Mouse (Mus musculus) ES-CJ7 (cell line): ENCODE data around the gene Slc5a5.

ENCODE experiments used
- DNase-seq: peaks from one replicate; pipeline ENCODE4 v3.0.0; 2011; ENCODE audit warnings: low read depth, low spot score

The Slc5a5 gene

DNA sequence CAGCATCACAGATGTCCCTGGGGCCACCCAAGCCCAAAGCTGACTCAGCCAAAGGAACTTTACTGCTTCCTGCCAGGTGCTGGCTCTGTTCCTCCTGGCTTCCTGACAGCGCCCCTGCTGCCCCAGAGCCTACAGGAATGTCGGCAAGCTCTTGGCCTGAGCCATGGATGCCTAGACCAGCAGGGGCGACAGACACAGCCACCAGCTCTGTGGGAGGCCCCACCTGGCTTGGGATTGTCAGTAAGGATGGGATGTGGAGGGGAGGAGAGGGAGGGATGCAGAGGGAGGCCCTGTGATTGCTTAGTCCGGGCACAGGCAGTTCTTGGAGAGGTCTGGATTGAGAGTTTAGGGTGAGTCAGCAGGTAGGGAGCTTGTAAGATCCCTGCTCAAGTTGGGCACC lies 12.4 kb downstream of the Slc5a5 start:
- peak; percentile 80 for DNase-seq

DNA sequence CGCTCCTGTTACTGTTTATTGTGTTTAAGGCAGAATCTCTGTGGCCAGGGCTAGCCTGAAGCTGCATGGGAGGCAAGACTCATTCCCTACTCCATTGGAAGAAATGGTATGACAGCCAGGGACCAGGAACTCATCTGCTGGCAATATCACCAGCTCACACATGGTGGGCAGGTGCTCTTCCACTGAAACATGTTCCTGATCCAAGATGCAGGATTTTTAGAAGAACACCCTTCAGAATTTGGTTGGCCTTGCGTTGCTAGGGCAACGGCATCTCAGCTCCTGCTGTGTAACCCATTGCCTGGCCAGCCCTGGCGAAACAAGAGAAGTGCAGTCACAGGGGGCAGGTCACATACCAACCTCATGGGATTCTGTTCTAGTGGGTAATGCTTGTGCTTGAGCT lies 13.1 kb downstream of the Slc5a5 start:
- no peak for DNase-seq

DNA sequence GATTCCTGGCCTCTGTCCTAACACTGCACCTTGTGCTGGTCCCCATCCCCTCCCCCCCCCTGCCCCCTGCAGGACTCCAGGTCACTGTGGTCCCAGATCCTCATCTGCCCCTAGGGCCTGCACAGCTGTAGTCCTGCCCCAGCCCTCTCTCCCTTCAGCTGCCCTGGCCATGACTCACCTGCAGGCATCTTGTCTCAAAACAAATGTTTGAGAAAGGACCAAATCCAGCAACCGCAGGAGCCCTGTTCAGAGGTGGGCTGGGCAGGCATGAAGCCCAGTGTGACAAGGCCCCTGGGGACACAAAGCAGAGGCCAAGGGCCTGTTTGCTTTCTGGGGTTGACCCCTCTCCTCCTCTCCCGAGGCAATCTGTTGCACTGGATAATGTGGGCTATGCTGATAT lies 14.4 kb downstream of the Slc5a5 start:
- no peak for DNase-seq

DNA sequence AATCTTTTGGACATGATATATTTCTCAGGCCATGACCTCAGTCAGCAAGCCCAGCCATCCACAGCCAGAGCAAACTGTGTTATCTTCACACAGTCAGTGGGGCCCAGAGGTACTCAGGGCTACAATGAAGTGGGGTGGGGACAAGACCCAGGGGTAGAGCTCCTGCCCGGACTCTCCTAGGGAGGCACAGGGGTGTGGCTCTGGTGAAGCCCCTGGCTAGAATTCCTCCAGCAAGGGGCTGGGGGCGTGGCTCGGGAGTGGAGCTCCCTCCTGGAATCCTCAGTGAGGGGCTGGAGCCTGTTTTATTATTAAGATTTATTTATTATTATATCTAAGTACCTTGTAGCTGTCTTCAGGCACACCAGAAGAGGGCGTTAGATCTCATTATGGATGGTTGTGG lies 16.2 kb downstream of the Slc5a5 start:
- peak; percentile 69 for DNase-seq

DNA sequence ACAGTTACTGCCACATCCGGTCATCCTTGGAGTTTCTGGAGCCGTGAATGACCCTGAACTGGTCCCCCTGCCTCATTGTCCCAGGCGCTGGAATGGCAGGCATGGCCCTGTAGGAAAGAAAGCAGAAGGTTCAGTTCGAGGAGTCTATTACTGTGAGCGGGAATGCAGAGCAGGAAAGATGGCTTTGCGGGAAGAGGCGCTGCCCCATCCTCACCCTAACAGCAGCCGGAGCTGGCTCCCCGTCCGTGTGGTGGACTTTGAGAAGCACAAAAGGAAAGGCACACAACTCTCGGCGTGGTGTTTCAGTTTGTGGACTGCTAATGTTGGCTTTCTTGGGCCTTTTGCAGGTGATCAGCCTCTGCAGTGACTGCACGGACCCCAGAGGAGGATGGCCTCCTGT lies 18.1 kb downstream of the Slc5a5 start:
- DNase-seq = no peak

DNA sequence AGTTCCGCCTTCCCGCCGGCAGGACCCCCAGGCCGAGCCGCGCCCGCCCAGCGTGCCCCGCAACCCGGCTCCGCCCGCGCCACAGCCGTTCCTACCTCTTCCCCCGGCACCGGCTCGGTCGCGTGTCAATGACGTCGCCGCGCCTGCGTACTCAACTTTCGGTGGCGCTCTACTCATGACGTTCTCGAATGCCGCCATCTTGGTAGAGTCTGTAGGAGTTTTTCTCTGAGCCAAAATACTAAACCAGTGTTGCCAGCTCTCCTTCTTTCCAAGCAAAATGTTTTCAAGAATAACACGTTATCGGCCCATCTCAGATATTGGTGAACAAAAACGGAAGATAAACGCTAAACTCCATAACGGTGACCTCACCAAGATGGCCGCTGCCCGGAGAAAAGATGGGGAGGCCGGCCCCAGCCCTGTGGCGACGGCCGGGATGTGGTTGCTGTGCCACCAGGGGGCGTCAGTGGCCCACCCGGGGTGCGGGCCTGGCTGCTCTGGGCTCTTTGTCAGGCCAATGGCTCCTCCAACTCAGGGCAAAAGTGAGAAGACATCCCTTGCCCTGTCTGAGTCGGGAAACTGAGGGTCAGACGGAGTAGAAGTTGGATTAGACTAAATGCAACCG lies 19.1 kb downstream of the Slc5a5 start, which contains the start of gene Ccdc124:
Gene Ccdc124, minus strand, starts transcription at position 572 of the 622 bp plus-strand sequence.
- peak; percentile 96 for DNase-seq

DNA sequence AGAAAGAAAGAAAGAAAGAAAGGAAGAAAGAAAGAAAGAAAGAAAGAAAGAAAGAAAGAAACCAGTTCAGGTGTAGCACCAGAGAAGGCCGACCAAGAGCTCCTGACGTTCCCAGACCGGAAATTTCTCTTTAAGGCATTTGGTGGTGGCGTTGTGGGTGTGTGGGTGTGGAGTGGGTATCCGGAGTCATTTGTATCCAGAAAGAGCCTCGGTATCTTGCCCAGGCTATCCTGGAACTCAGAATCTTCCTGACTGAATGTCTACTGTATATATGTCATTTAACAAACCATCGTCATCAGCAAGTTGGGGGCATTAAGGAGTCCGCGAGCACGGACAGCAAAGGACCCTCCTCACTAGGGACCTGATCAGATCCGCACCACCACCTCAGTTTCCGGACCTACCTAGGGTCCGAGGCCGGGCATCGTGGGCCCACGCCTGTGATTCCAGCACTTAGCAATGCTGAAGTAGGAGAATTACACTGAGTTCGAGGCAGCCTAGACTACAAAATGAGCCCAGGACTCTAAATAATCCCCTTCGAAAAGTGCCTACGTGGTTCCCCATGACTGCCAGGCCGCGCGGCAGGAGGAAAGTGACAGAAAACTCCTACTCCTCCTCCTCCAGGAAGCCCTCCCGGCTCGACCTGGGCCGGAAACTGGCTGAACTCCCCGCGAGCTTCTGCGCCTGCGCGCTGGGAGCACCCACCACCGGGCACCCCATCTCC lies 19.8 kb downstream of the Slc5a5 start:
- no peak for DNase-seq

DNA sequence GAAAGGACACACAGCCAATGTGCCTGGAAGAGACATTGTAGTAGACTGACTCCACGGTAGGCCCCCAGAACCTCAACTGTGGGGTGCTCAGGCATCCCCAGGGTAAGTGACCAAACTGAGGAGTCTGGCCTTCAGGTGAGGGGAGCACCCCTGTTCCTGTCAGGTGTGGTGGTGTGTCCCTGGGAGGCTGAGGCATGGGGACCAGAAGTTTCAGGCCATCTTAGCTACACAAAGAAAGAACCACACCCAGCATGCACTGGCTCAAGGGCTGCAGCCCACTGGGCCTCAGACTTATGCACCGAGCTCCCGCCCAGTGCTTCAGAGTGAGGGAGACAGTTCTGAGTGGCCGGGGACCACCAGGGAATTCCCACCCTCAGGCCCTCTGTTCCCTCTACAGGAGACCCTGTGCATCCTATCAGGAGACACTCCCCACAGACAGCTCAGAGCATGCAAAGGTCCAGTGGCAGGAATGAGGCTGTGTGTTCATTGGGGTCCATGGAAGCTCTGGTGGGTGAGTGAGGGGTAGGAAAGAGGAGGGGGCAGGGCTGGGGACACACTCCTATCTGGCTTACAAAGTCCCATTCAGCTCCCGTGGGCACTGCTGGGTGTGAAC lies 21.3 kb downstream of the Slc5a5 start:
- no peak for DNase-seq

DNA sequence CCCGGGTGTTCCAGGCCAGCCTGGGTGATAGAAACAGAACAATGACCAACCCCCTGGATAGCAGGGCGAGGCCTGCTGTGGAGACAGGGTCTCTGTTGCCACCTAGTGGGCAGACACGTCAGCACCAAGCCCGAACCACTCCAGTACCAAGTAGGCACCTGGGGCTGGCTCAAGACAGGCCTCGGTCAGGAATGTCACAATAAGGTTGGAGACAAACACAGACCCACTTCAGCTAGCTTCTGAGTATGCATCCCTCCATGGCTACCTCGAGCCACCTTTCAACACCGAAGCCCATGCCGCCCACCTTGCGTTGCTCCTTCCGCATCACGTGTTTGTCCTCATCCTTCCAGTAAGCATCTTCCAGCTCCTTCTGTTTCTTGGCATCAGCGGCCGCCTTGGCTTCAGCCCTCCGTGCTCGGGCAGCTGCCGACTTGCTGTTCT lies 22.9 kb downstream of the Slc5a5 start:
- peak; percentile 94 for DNase-seq

DNA sequence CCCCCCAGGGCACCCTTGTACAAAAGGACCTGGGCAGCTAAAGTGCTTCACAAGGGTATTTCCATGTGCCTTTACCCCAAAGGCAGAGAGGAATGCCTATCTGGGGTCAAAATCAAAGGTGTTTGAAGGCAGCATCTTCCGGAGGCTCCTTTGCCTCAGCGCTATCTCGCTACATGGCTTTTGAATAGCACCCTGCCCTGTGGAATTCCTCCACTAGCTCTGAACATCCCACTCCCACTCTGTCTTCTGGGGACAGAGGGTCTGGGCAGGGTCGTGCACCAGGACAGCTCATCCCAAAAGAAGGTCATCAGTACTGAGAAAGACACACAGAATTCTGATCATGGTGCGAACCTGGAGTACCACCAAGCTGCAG lies 23.4 kb downstream of the Slc5a5 start:
- no peak for DNase-seq

DNA sequence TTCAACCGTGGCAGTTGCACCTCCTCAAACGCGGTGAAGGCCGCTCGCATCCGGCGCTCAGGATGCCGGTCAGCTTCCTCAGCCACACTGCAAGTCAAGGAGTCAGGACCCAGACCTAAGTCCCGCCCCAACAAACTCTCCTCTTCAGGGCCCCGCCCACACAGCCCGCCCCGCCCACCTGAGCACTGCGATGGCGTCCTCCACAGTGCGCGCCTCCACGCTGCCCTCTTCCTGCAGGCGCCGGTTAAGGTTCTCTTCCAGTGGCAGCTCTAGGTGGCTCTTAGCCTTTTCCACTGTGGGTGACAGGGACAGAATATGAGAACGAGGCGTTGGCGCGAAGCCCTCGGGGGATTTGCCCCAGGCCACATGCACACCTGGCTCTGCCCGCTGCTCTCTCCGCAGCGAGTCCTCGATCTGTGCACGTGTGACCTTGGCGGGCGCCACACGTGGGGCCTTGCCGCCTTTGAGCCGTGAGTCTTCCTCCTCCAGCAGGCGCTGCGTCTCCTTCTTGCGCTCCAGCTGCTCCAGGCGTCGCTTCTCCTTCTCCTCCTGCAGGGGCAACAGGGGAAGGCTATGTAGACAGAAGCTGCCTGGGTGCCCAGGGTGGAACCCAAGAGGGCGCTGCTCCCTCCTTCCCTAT lies 23.9 kb downstream of the Slc5a5 start:
- DNase-seq = peak; percentile 92

DNA sequence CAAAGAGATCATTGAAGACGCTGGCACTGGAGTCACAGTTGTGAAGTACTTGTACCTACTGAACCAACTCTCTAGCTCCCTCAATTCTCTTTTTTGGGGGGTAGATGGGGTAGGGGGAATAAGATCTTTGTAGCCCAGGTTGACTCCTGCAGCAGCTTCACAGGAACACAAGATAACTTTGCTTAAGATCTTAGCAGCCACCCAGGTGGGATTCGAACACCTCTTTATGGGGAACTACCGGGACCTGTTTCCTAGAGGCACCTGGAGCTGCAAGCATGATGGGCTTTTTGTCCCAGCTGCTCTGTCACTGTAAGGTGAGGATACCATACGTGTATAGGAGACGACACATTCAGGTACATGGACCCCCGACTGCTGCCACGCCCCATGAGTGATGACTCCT lies 26.0 kb downstream of the Slc5a5 start:
- DNase-seq = no peak

DNA sequence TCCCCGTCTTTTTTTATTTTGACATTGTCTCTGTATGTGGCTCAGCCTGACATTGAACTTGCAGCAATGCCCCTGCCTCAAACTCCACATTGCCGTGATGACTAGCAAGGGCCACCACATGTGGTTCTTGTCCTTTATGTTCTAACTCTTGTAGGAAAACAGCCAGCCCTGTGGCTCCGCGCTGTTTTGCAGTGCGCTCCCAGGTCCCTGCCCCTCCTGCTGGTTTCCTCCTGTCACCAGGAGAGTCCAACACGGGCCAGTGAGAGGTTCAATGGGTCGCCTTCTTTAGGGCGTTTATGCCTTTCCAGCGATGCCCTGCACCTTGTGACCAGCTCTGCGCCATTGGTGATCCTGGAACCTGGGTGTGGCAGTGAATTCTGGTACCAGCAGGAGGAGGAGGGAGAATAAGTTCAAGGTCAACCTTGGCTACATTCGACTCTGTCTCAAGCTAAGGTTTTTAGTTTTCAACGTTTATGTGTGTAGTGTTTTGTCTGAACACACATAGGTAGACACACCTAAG lies 26.5 kb downstream of the Slc5a5 start:
- DNase-seq = peak; percentile 80

DNA sequence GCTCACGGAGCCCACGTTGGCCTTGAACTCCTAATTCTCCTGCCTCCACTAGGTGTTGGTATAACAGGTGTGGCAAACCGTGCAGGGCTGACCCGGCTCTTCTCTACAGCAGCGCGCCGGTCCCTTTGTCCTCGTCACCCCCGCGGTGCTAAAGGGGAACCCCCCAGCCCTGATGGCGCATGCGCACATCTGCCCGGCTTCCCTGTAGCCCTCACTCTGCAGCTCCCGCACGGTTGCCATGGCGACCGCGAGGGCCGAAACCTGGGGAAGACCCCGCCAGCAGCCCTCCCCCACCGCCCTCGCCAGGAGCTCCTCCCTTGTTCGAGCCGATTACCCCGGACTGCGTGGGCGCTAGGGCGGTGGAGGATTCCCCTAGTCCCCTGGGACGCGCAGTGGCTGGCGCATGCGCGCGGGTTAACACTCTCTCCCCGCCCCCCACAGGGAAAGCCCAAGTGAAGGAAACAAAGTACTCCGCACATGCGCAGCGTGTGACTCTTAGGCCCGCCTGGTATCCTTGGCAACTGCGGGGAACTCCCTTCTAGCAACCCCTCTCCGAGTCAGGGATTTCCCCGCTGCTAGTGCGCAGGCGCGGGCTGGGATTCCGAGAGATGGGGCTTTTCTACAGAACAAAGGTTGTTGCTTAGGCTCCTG lies 27.1 kb downstream of the Slc5a5 start:
- peak; percentile 100 for DNase-seq

DNA sequence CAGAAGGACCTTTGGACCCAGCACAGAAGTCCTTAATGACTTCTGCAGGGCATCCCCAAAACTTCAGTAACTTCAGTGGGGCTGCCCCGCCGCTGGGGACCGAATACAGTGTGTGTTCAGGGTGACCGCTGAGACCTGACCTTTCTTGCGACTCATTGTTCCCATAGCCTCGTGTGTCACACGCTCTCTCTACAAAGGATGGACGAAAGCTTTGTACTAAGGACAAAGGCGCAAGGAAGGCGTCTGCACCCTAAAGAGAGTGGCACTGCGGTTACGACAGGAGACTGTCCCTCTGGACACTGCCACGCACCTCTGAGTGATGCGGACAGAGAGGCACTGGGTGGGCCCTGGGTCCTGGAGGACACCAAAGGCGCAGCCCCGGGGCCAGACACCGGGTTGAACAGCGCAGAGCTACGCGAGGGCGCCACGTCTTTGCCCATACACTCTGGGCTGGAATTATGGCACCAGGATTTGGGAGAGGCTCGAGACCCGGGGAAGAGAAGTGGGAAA lies 27.8 kb downstream of the Slc5a5 start:
- no peak for DNase-seq

DNA sequence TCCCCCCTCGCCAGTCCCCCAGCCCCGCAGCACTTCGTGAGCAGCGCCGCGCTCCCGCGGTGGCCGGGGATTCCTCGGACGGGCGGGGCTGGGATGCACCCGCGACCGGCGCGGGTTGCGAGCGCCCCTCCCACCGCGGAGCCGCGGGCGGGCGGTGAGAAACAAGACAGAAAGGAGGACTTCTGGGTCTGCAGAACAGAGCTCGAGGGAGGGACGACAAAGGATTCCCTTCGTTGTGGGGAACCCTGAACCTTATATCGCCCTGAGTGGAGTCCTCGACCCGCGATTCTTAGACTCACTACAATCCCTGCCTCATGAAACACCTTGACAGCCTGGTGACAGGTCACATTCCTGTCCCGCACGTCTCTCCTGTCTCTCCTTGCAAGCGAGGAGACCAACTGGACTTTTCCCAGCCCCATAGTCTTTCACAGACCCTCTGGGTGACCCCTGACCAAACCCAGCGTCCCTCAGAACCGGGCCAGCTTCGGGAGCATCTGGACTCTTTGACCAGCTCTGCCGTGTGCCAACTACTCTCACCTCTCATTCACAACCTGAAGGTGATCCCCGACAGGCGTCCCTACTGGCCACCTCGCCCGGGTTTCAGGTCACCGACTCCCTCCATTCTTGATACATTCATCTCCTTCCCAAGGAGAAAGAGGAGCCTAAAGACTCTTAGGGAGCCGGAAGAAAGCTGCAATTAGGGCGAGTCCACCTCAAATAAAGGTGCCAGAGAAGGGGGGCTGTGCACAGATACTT lies 28.4 kb downstream of the Slc5a5 start:
- DNase-seq = no peak

DNA sequence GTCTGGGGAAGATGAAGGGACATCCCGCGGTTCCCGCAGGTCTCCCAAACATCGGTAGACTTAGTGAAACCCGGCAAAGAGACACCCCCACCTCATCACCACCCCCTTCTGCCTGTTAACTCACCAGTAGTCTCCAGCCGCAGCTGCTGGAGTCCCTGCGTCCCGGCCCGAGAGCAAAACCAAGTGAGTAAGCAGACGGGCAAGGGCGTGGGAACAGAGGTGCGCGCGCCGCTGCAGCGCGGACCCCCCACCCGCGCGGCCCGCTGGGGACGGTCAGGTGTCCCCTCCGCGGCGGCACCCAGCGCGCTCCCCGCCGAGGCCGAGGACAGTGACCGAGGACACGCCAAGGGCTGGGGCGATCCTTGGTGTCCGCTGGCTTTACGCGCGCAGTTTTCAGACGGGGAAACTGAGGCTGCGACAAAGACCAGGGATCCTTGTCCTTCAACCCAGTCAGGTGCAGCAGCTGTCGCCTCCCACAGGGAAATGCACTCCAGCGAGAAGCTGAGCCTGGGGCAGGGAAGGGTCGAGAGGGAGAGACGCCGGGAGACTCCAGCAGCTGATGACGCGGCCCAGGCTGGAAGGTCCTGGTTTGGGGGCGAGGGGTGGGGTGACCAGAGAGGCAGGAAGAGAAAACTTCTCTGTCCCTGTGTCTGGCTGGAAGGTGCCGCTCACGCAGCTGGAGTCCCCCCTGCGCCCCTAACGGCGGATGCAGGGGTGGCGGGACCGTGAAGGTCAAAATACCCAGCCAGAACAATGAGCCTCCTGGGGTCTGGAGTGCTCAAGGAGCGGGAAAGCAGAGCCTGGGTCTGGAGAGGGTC lies 29.5 kb downstream of the Slc5a5 start, which contains the start of gene Kcnn1:
Gene Kcnn1, minus strand, starts transcription at position 435 of the 818 bp plus-strand sequence.
- peak; percentile 74 for DNase-seq

DNA sequence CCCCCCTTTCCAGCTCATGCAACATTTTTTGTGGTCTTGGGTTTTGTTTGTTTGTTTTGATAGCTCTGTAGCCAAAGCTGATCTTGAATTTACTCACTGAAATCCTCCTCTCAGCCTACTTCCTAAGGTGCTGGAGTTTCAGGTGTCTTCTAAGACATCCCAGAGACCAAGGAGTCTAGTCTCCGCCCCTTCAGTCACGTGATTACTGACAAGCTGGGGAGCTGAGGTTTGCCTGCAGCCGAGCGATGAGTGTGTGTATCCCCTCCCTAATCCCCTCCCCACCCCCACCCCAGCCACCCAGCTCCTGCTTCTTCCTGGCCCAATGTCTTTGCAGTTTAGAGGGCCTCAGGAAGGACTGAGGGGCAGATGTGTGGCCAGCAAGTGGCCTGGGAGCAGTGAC lies 35.0 kb downstream of the Slc5a5 start:
- DNase-seq = peak; percentile 71

DNA sequence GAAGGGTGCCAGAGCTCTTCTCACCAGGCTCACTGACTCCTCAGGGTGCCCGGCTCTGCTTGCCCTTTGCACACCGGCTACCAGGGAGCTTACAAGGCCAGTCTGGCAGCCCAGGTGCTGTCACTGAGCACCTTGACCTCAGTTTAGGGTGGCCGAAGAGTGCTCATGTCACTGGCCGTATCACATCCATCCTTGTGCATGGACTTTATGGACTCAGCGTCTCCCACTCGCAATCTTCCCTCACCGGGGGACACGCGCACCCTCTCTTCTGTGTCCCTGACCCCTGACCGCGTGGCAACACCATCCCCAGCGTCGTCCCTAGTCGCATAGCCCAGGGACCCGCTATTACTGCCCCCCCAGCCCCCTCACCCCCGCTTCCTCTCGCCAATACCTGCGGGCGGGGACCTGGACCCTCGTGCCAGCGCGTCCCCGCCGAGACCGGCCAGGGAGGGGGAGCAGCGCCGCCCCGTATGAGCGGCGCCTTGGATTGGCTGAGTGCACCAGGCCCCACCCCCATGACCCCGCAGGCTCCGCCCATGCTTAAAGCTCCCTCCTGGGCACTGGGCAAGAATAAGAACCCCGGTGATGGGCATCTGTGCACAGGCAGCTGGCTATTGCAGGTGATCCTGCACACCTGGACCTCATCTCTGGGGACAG lies 35.9 kb downstream of the Slc5a5 start:
- no peak for DNase-seq
